Mouse (Mus musculus) lung, postnatal 0 days (tissue): ENCODE data around the gene March8. TPM values are rescaled to one million over a fixed set of nuclear protein-coding genes. Genes with fewer than 3 reads are reported as not detected.

Experiments
- ATAC-seq: fragments of 200-750 bp; cut with Nextera tagmentation; 2 replicates; pipeline ENCODE4 v1.8.0; 2017; ENCODE audit warnings: moderate library complexity
- DNase-seq: peaks from one replicate; pipeline ENCODE4 v3.0.0-alpha.2; 2016; ENCODE audit warnings: low spot score
- H3K27ac ChIP-seq: fragments of 300-500 bp; sonication (generic); 2 replicates; pipeline ENCODE4 v1.5.1; 2014; ENCODE audit warnings: antibody characterized with exemption, mild to moderate bottlenecking, low read length, mixed read lengths
- H3K27me3 ChIP-seq: fragments of 300-500 bp; sonication (generic); replicated peaks from 2 replicates; pipeline ENCODE4 v1.6.1; 2014; ENCODE audit warnings: low read length, mixed read lengths; ENCODE audit not compliant: insufficient read depth
- H3K36me3 ChIP-seq: fragments of 300-500 bp; sonication (generic); 2 replicates; pipeline ENCODE4 v1.6.1; 2014; ENCODE audit warnings: low read length, mixed read lengths; ENCODE audit not compliant: insufficient read depth
- H3K4me1 ChIP-seq: fragments of 300-500 bp; sonication (generic); 2 replicates; pipeline ENCODE4 v1.6.1; 2014; ENCODE audit warnings: antibody characterized with exemption, low read depth, low read length, mixed read lengths; ENCODE audit not compliant: insufficient read depth
- H3K4me2 ChIP-seq: fragments of 300-500 bp; sonication (generic); replicated peaks from 2 replicates; pipeline ENCODE4 v1.6.1; 2014; ENCODE audit warnings: low read depth, mild to moderate bottlenecking, low read length, moderate library complexity, mixed read lengths
- H3K4me3 ChIP-seq: fragments of 300-500 bp; sonication (generic); 2 replicates; pipeline ENCODE4 v1.5.1; 2014; ENCODE audit warnings: low read depth, low read length
- H3K9ac ChIP-seq: fragments of 300-500 bp; sonication (generic); replicated peaks from 2 replicates; pipeline ENCODE4 v1.6.1; 2014; ENCODE audit warnings: low read depth, mild to moderate bottlenecking
- H3K9me3 ChIP-seq: fragments of 300-500 bp; sonication (generic); 2 replicates; pipeline ENCODE4 v1.6.1; 2016; ENCODE audit warnings: low read length, mixed read lengths
- CTCF ChIP-seq: IDR thresholded peaks from 2 replicates; pipeline ENCODE4 v1.5.1; 2016; ENCODE audit warnings: antibody characterized with exemption, mild to moderate bottlenecking
- EP300 ChIP-seq: IDR thresholded peaks from 2 replicates; pipeline ENCODE4 v1.6.1; 2016; ENCODE audit warnings: antibody characterized with exemption, mild to moderate bottlenecking, control low read depth
- WGBS: fragments of 180-500 bp; shearing (Covaris S2); extraction: QIAGEN DNeasy Blood & Tissue Kit; methylation state at CpG from one replicate; pipeline ENCODE4 v1.1.7; 2014; 5-methylcytosine and 5-hydroxymethylcytosine counted together
- polyA plus RNA-seq: library from polyadenylated mRNA; unstranded; fragments of >200 nt; fragmentation: Nextera tagmentation; extraction: Ambion mirVana; gene quantifications from 2 replicates; pipeline ENCODE4 v1.2.1, GENCODE M21; 2015

March8 gene
- polyA plus RNA-seq, 1 experiment from 2014 or later = 26.4 TPM

- no peak for DNase-seq
Measured at GRCm38 (mm10) chr6:116427552-116427951, 89.7 kb downstream of the March8 start.

DNA sequence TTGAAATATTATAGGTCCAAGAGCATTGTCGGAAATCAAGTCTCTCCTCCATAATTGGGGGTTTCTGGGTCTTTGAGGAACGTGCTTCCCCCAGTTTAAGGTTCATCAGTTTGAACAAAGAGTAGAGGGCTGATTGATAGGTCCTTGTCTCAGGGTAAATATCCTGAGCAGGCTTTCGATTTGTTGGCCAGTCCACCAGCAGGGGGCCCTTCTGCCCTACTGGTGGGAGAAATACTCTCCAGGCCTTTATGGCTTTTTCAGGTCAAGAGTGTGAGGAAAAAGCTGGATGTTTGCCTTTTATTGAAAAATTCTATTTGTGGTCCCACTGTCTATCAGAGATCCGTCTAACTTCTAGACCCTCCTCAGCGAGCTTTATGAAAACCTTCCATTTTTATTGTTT is 90.5 kb downstream of the March8 start:
- Histone ChIP-seq H3K27me3 (no peaks in the 10 kb centered on the region), H3K4me2 (no peak overlapping the region), H3K9me3 (no peaks in the 10 kb centered on the region), H3K27ac (no peak overlapping the region), H3K36me3 (no peaks in the 10 kb centered on the region), H3K4me1 (no peaks in the 10 kb centered on the region), H3K4me3 (no peak overlapping the region), H3K9ac (no peak overlapping the region)
- ATAC-seq (no peak), DNase-seq (no peak)
- TF ChIP-seq CTCF = peak; percentile 58
- no peak for TF ChIP-seq EP300
- WGBS = 61% methylated on average over 5 of the region's 5 CpGs

More at GRCm38 (mm10) chr6:116427552-116427951, 89.7 kb downstream of the March8 start:
- H3K4me1 ChIP-seq = no peaks in the 10 kb centered on the region
- H3K27ac ChIP-seq = no peak overlapping the region
- no peak for ATAC-seq
- H3K4me2 ChIP-seq = no peak overlapping the region
- H3K9me3 ChIP-seq = no peaks in the 10 kb centered on the region
- WGBS = 76% methylated on average over 3 of the region's 3 CpGs
- H3K9ac ChIP-seq = no peak overlapping the region
- H3K4me3 ChIP-seq = no peak overlapping the region
- no peaks in the 10 kb centered on the region for H3K27me3 ChIP-seq
- no peaks in the 10 kb centered on the region for H3K36me3 ChIP-seq
- TF ChIP-seq EP300 (no peak), CTCF (no peak)

DNA sequence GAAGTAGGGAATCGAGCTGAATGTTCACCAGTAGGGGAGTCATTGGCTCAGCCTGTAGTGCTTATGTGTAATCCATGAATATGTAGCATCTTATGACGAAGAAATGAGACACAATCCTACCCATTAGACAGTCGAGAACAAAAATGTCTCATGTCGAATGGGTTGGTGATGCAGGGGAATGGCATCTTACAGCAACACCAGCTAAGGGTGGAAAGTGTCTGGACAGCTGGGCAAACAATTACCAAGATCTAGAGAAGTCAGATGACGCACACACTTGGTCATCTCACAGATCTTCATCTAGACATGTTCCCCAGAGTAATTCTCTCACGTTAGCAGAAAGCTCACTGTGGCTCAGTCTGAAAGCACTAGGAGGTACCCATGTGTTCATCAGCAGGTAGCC is 101.0 kb downstream of the March8 start:
- H3K36me3 ChIP-seq = no peaks in the 10 kb centered on the region
- ATAC-seq (no peak), DNase-seq (no peak)
- 67% methylated on average over 6 of the region's 6 CpGs for WGBS
- TF ChIP-seq CTCF = no peak
- no peak for TF ChIP-seq EP300
- H3K4me2 ChIP-seq = no peak overlapping the region
- no peak overlapping the region for H3K27ac ChIP-seq
- no peaks in the 10 kb centered on the region for H3K9me3 ChIP-seq
- no peak overlapping the region for H3K9ac ChIP-seq
- no peaks in the 10 kb centered on the region for H3K27me3 ChIP-seq
- no peak overlapping the region for H3K4me3 ChIP-seq
- H3K4me1 ChIP-seq = no peaks in the 10 kb centered on the region

DNA sequence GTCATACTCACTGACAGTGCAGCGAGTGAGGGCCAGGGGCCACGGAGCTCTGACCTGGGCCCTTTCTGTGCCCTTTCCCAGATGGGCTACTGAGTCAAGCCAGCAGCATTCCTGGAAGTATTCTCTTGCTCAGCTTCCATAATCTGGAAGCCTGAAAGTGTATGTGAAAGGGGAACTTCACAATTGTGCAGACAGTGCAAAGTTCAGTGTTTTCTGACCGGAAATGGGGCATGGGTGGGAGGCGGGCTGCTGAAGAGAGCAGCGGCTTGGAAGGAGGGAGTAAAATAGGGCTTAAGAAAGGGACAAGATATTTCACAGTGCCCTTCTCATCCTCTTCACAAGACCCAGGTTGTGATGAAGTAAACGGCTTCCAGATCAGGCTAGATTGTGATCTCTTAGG is 101.7 kb downstream of the March8 start:
- no peaks in the 10 kb centered on the region for H3K9me3 ChIP-seq
- 83% methylated on average over 6 of the region's 6 CpGs for WGBS
- H3K27ac ChIP-seq = no peak overlapping the region
- no peak for DNase-seq
- ATAC-seq = no peak
- H3K36me3 ChIP-seq = no peaks in the 10 kb centered on the region
- TF ChIP-seq EP300 = no peak
- TF ChIP-seq CTCF = no peak
- H3K27me3 ChIP-seq = no peaks in the 10 kb centered on the region
- no peak overlapping the region for H3K4me2 ChIP-seq
- no peaks in the 10 kb centered on the region for H3K4me1 ChIP-seq
- H3K4me3 ChIP-seq = no peak overlapping the region
- no peak overlapping the region for H3K9ac ChIP-seq

- H3K4me2 ChIP-seq = no peak overlapping the region
- no peak for TF ChIP-seq EP300
- TF ChIP-seq CTCF = no peak
- no peak overlapping the region for H3K9ac ChIP-seq
- no peak overlapping the region for H3K27ac ChIP-seq
- H3K36me3 ChIP-seq = no peaks in the 10 kb centered on the region
- no peak for ATAC-seq
- no peak overlapping the region for H3K4me3 ChIP-seq
- H3K9me3 ChIP-seq = no peaks in the 10 kb centered on the region
- 60% methylated on average over 4 of the region's 4 CpGs for WGBS
- no peak for DNase-seq
- H3K4me1 ChIP-seq = no peaks in the 10 kb centered on the region
- H3K27me3 ChIP-seq = no peaks in the 10 kb centered on the region
Measured at GRCm38 (mm10) chr6:116440447-116440846, 102.6 kb downstream of the March8 start.

GRCm38 (mm10) chr6:116440849-116441248 is 103.0 kb downstream of the March8 start:
- TF ChIP-seq EP300 = no peak
- TF ChIP-seq CTCF = no peak
- Histone ChIP-seq H3K9me3 (no peaks in the 10 kb centered on the region), H3K27me3 (no peaks in the 10 kb centered on the region), H3K4me2 (no peak overlapping the region), H3K4me3 (no peak overlapping the region), H3K4me1 (no peaks in the 10 kb centered on the region), H3K9ac (no peak overlapping the region), H3K36me3 (no peaks in the 10 kb centered on the region), H3K27ac (no peak overlapping the region)
- ATAC-seq (no peak), DNase-seq (no peak)
- 53% methylated on average over 4 of the region's 4 CpGs for WGBS

- Histone ChIP-seq H3K27ac (no peak overlapping the region), H3K4me3 (no peak overlapping the region), H3K9ac (no peak overlapping the region), H3K4me2 (no peak overlapping the region), H3K4me1 (0 out of 2 replicates have a peak, but pooled peaks cover 2% of the 10 kb centered on the region), H3K27me3 (peaks cover 10% of the 10 kb centered on the region; the same call in 1 of the 2 replicates), H3K36me3 (no peaks in the 10 kb centered on the region), H3K9me3 (no peaks in the 10 kb centered on the region)
- 54% methylated on average over 4 of the region's 4 CpGs for WGBS
- ATAC-seq (no peak), DNase-seq (peak; percentile 49)
- TF ChIP-seq CTCF (no peak), EP300 (no peak)
Measured at GRCm38 (mm10) chr6:116455781-116456180, 118.0 kb downstream of the March8 start.
